ENCODE assay signal across 8 mouse cellular contexts in genomic region chr14:24900501-24901179, GRCm38 (mm10).
A peak's percentile ranks its signal among the peaks of the same experiment; 100 is the strongest.
DNase-seq lines count a peak whose midpoint lies in the region; ATAC-seq and TF ChIP-seq lines count a peak whose summit lies in the region.

No protein-coding gene starts in this region.

- no peaks in the 10 kb centered on the region for H3K36me3 ChIP-seq in lung, embryonic 14.5 days (ENCODE audit: insufficient read depth)
- H3K36me3 ChIP-seq in forebrain, embryonic 16.5 days (ENCODE audit: control insufficient read depth, insufficient read depth): no peaks in the 10 kb centered on the region
- no peaks in the 10 kb centered on the region for H3K36me3 ChIP-seq in neural tube, embryonic 13.5 days

- WGBS in lung, embryonic 14.5 days: 59% methylated on average over 13 of the region's 13 CpGs
- 43% methylated on average over 13 of the region's 13 CpGs for WGBS in forebrain, embryonic 16.5 days
- WGBS in neural tube, embryonic 13.5 days: 75% methylated on average over 13 of the region's 13 CpGs

- no peaks in the 10 kb centered on the region for H3K9me3 ChIP-seq in lung, embryonic 14.5 days (ENCODE audit: low read depth, low read length)
- peaks cover 2% of the 10 kb centered on the region; the same call in 1 of the 2 replicates for H3K9me3 ChIP-seq in forebrain, embryonic 16.5 days (ENCODE audit: control insufficient read depth, low read length)
- no peaks in the 10 kb centered on the region for H3K9me3 ChIP-seq in neural tube, embryonic 13.5 days

- no peaks in the 10 kb centered on the region for H3K27me3 ChIP-seq in lung, embryonic 14.5 days (ENCODE audit: insufficient read depth, low read length)
- no peaks in the 10 kb centered on the region for H3K27me3 ChIP-seq in forebrain, embryonic 16.5 days (replicated peaks; ENCODE audit: control insufficient read depth, insufficient read depth, low read length)
- no peaks in the 10 kb centered on the region for H3K27me3 ChIP-seq in neural tube, embryonic 13.5 days

- no peak overlapping the region; the same call in 1 of the 2 replicates for H3K9ac ChIP-seq in lung, embryonic 14.5 days
- no peak overlapping the region for H3K9ac ChIP-seq in forebrain, embryonic 16.5 days (replicated peaks; ENCODE audit: low read depth, low read length)
- H3K9ac ChIP-seq in neural tube, embryonic 13.5 days: no peak overlapping the region

- peak; percentile 44; the same call in 1 of the 2 replicates for ATAC-seq in lung, embryonic 14.5 days (ENCODE audit: insufficient read depth)
- peak; percentile 57 for ATAC-seq in forebrain, embryonic 16.5 days
- 0 out of 2 replicates have a peak, but pooled peaks have one; percentile 50 for ATAC-seq in neural tube, embryonic 13.5 days (ENCODE audit: low read depth)
- ATAC-seq in CD4-positive, CD25-positive, alpha-beta regulatory T cell, adult 4 months: no peak

- no peak for TF ChIP-seq CTCF in lung, embryonic 14.5 days (IDR thresholded peaks at IDR 0.05; ENCODE audit: low read depth)

- DNase-seq in lung, embryonic 14.5 days: peak; percentile 62
- DNase-seq in lung, postnatal 14 days: no peak
- peak; percentile 29 for DNase-seq in kidney, adult 9 months
- DNase-seq in ovary, adult 18-20 months (ENCODE audit: low spot score): no peak
- no peak for DNase-seq in spleen, postnatal 4 days (ENCODE audit: low spot score in 2 of 2)

- no peak overlapping the region; the same call in 1 of the 2 replicates for H3K27ac ChIP-seq in lung, embryonic 14.5 days (ENCODE audit: low read depth)
- peak overlapping the region; percentile 14 for H3K27ac ChIP-seq in forebrain, embryonic 16.5 days (ENCODE audit: low read length)
- peak overlapping the region; percentile 59 for H3K27ac ChIP-seq in neural tube, embryonic 13.5 days (replicated peaks)

- no peak overlapping the region for H3K4me3 ChIP-seq in lung, embryonic 14.5 days (ENCODE audit: low read depth, low read length)
- no peak overlapping the region for H3K4me3 ChIP-seq in forebrain, embryonic 16.5 days (replicated peaks; ENCODE audit: low read length)
- H3K4me3 ChIP-seq in neural tube, embryonic 13.5 days: no peak overlapping the region

- H3K4me1 ChIP-seq in lung, embryonic 14.5 days (ENCODE audit: insufficient read depth): peaks cover 8% of the 10 kb centered on the region; the same call in 1 of the 2 replicates
- peaks cover 7% of the 10 kb centered on the region for H3K4me1 ChIP-seq in forebrain, embryonic 16.5 days (replicated peaks; ENCODE audit: control insufficient read depth, insufficient read depth, low read length)
- H3K4me1 ChIP-seq in neural tube, embryonic 13.5 days (replicated peaks): peaks cover 5% of the 10 kb centered on the region; the same call in 1 of the 2 replicates

- no peak overlapping the region for H3K4me2 ChIP-seq in lung, embryonic 14.5 days
- no peak overlapping the region for H3K4me2 ChIP-seq in forebrain, embryonic 16.5 days (ENCODE audit: low read length)
- no peak overlapping the region for H3K4me2 ChIP-seq in neural tube, embryonic 13.5 days

Comparison
In these comparisons a context has a peak if more than half of its experiments do, and no peak if none do; other contexts are left out.
1. DNase-seq: peak in lung, embryonic 14.5 days (single experiment) and kidney, adult 9 months (single experiment); none in lung, postnatal 14 days (single experiment), ovary, adult 18-20 months (single experiment) and spleen, postnatal 4 days (0 of 2).